Mouse (Mus musculus) natural killer cell, adult 2 months (primary cell): Measurements from ENCODE around the gene Ltc4s.

Source experiments
- DNase-seq, 2 experiments: peaks; one replicate each; pipeline ENCODE4 v3.0.0; 2022; ENCODE audit warnings: low spot score in 2 of 2

The Ltc4s gene

GRCm38 (mm10) chr11:50201590-50201989 is 36.8 kb downstream of the Ltc4s start:
- peak in 1 of 2 experiments; percentile 35 for DNase-seq

- peak in 1 of 2 experiments; percentile 26 for DNase-seq
Measured at GRCm38 (mm10) chr11:50200613-50201012, 37.8 kb downstream of the Ltc4s start.

DNA sequence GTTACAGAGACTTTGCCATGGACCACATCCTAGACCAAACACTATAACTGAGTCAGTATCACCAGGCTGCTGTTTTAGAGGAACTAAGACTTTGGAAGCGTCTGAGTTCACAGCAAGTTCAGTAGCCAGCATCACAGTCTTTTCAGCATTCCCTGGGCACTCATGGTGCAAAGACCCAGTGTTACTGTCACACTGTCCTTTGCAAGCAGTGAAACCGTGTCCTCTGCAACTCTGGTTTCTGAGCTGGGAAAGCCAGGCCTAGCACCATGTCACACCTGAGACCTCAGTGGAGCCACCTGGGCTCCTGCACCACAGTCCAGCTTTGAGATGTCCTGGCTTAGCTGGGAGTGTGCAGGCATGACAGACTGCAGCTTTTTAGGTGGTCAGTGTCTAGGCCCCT is 39.5 kb downstream of the Ltc4s start:
- peak in 1 of 2 experiments; percentile 49 for DNase-seq

- DNase-seq = no peak
Measured at GRCm38 (mm10) chr11:50198219-50198846, 40.1 kb downstream of the Ltc4s start.

- peak in 1 of 2 experiments; percentile 21 for DNase-seq
Measured at GRCm38 (mm10) chr11:50197500-50197899, 40.9 kb downstream of the Ltc4s start.

GRCm38 (mm10) chr11:50194793-50195192 is 43.6 kb downstream of the Ltc4s start:
- no peak for DNase-seq

DNA sequence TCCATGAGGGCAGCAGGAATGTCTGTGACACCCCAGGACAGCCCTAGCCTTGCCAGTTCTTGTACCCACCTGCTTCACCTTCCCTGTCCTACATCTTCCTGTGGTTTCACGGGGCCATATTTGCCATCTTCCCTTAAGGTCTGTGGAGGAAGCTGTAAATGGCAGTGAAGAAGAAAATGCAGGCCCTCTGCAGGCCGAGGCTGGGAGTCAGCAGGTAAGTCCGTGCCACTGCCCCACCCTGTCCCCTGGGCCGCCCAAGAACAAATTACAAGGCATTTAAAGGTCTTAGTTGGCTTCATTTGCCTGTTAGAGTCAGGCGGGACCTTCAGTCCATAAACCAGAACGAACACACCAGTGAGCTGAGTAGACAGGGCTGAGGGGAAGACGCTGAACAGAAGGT is 44.3 kb downstream of the Ltc4s start:
- no peak for DNase-seq

- no peak for DNase-seq
Measured at GRCm38 (mm10) chr11:50192278-50192677, 46.1 kb downstream of the Ltc4s start.

GRCm38 (mm10) chr11:50190362-50190761 is 48.1 kb downstream of the Ltc4s start:
- DNase-seq = no peak

DNA sequence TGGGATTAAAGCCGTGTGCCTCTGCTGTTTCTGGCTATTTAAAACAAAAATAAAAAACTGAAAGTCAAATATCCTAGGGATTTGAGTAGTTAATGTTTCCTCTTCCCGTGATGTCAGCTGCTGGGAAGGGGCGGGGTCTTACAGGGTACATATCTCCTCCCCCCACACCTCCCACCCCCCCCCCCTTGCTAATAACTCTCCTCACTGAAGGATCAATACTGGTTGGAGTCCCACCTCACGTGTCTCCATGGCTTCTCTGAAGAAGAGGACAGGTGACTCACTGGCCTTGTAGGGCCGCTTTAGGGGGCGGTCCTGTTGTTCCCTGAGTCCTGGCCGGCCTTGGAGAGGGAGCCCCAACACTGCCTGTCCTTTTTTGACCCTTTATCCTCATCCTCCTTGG is 49.7 kb downstream of the Ltc4s start:
- no peak for DNase-seq
